Mouse (Mus musculus) kidney, postnatal 0 days (tissue): ENCODE results near the gene Syt6. TPM values are rescaled to one million over a fixed set of nuclear protein-coding genes. Genes with fewer than 3 reads are reported as not detected.

Experiments used
- ATAC-seq: fragments of 200-750 bp; cut with Nextera tagmentation; replicated peaks from 2 replicates; pipeline ENCODE4 v1.8.0; 2017; ENCODE audit warnings: low read depth, moderate number of reproducible peaks, moderate TSS enrichment, moderate library complexity; ENCODE audit not compliant: low FRiP score
- DNase-seq: peaks from one replicate; pipeline ENCODE4 v3.0.0-alpha.2; 2016; ENCODE audit warnings: low spot score
- H3K27ac ChIP-seq: fragments of 300-500 bp; sonication (generic); 2 replicates; pipeline ENCODE4 v1.5.1; 2014; ENCODE audit warnings: mild to moderate bottlenecking
- H3K27me3 ChIP-seq: fragments of 300-500 bp; sonication (generic); 2 replicates; pipeline ENCODE4 v1.6.1; 2014; ENCODE audit warnings: low read length, mixed read lengths; ENCODE audit not compliant: insufficient read depth
- H3K36me3 ChIP-seq: fragments of 300-500 bp; sonication (generic); 2 replicates; pipeline ENCODE4 v1.6.1; 2014; ENCODE audit warnings: low read length, mixed read lengths; ENCODE audit not compliant: insufficient read depth
- H3K4me1 ChIP-seq: fragments of 300-500 bp; sonication (generic); replicated peaks from 2 replicates; pipeline ENCODE4 v1.6.1; 2014; ENCODE audit warnings: antibody characterized with exemption, low read length, mixed read lengths; ENCODE audit not compliant: insufficient read depth
- H3K4me2 ChIP-seq: fragments of 300-500 bp; sonication (generic); 2 replicates; pipeline ENCODE4 v1.6.1; 2014; ENCODE audit warnings: mild to moderate bottlenecking, low read length, moderate library complexity, mixed read lengths
- H3K4me3 ChIP-seq: fragments of 300-500 bp; sonication (generic); replicated peaks from 2 replicates; pipeline ENCODE4 v1.5.1; 2014; ENCODE audit warnings: low read depth, low read length
- H3K9ac ChIP-seq: fragments of 300-500 bp; sonication (generic); 2 replicates; pipeline ENCODE4 v1.6.1; 2014; ENCODE audit warnings: low read depth, low read length
- H3K9me3 ChIP-seq: fragments of 300-500 bp; sonication (generic); replicated peaks from 2 replicates; pipeline ENCODE4 v1.6.1; 2016; ENCODE audit warnings: low read length, inconsistent platforms, mixed read lengths
- CTCF ChIP-seq: IDR thresholded peaks from 2 replicates; pipeline ENCODE4 v1.5.1; 2016; ENCODE audit warnings: antibody characterized with exemption, low read depth, mild to moderate bottlenecking, moderate library complexity
- WGBS: fragments of 180-500 bp; shearing (Covaris S2); extraction: QIAGEN DNeasy Blood & Tissue Kit; methylation state at CpG from one replicate; pipeline ENCODE4 v1.1.7; 2014; 5-methylcytosine and 5-hydroxymethylcytosine counted together
- polyA plus RNA-seq: library from polyadenylated mRNA; unstranded; fragments of >200 nt; fragmentation: Nextera tagmentation; extraction: Ambion mirVana; gene quantifications from 2 replicates; pipeline ENCODE4 v1.2.1, GENCODE M21; 2015

Gene Syt6
- polyA plus RNA-seq, 1 experiment from 2014 or later: 0.05 TPM

DNA sequence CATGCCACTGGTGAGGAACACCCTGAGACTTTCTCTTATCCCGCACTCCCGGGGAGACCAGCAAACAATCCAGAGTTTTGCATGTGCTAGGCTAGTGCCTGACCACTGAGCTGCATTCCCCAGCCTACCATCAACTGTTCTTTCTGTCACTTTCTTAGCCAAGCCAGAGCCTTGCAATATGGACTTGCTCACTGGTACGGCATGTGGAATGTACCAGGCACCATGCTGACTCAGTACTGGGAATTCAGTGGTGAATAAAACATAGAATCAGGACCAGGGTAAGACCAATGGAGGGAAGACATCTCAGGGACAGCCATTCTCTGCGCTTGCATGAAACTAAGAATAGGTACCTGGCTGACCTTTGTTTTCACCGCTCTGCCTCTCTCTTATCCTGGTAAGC is 35.2 kb downstream of the Syt6 start:
- no peaks in the 10 kb centered on the region for H3K27me3 ChIP-seq
- no peak overlapping the region for H3K4me3 ChIP-seq
- H3K9ac ChIP-seq: no peak overlapping the region
- 94% methylated on average over 5 of the region's 5 CpGs for WGBS
- no peaks in the 10 kb centered on the region for H3K9me3 ChIP-seq
- H3K36me3 ChIP-seq: no peaks in the 10 kb centered on the region
- no peak overlapping the region for H3K4me2 ChIP-seq
- H3K4me1 ChIP-seq: no peaks in the 10 kb centered on the region
- no peak for TF ChIP-seq CTCF
- DNase-seq (no peak), ATAC-seq (no peak)
- no peak overlapping the region for H3K27ac ChIP-seq

DNA sequence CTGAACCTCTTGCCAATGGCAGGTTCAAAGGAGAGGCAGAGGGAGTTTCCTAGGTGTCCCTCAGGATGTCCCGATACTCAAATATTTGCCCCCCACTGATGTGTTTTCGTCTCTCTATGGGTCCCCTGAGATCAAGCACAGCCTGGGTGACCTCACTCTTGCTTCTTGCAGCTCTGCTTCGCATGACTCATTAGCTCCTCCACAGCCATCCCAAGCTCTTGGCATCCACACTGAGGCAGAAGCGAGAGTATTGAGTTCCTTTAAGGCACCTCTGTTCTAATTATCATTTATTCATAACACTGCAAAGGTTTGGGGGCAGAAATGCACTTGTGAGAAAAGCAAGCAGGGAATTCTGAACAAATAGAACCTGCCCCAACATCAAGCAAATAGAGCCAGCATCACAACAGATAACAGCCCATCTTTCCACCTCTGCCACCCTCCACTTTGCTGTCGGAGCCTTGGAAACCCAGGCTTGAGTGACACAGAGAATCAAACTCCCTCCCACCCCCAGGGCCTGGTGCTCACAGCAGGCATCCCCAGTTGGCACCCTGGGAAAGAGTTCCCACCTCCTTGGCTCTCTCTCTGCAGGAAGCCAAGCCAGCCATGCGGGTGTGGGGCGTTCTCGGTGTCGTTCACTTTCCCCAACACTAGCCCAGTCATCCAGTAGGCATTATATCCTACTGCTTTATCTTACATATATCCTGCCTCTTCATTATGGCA is 37.8 kb downstream of the Syt6 start:
- H3K4me2 ChIP-seq: no peak overlapping the region
- H3K9ac ChIP-seq: no peak overlapping the region
- H3K27ac ChIP-seq: no peak overlapping the region
- H3K27me3 ChIP-seq: no peaks in the 10 kb centered on the region
- DNase-seq (no peak), ATAC-seq (no peak)
- TF ChIP-seq CTCF: no peak
- 73% methylated on average over 9 of the region's 9 CpGs for WGBS
- no peaks in the 10 kb centered on the region for H3K36me3 ChIP-seq
- no peak overlapping the region for H3K4me3 ChIP-seq
- H3K9me3 ChIP-seq: no peaks in the 10 kb centered on the region
- no peaks in the 10 kb centered on the region for H3K4me1 ChIP-seq

DNA sequence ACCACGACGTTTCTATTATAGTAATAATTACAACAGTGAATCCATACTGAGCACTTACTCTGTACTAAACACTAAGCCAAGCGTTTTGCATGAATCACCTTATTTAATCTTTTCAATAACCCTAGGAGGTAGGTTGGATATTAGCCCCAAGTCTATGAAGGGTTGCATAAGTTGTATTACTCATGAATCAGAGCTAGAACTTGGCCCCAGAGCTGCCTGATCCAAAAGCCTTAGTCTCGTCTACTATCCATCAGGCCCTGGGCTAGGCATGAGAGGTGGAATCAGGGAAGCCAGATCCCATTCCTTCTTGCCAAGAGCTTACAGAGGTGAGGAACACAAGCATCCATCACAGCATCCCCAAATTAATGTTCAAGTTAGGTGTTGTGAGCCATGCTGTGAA is 40.6 kb downstream of the Syt6 start:
- DNase-seq (no peak), ATAC-seq (no peak)
- H3K9ac ChIP-seq: no peak overlapping the region
- no peaks in the 10 kb centered on the region for H3K9me3 ChIP-seq
- TF ChIP-seq CTCF: no peak
- H3K27ac ChIP-seq: no peak overlapping the region
- H3K4me1 ChIP-seq: no peaks in the 10 kb centered on the region
- no peaks in the 10 kb centered on the region for H3K36me3 ChIP-seq
- 89% methylated on average over 4 of the region's 4 CpGs for WGBS
- H3K4me2 ChIP-seq: no peak overlapping the region
- H3K4me3 ChIP-seq: no peak overlapping the region
- H3K27me3 ChIP-seq: no peaks in the 10 kb centered on the region

DNA sequence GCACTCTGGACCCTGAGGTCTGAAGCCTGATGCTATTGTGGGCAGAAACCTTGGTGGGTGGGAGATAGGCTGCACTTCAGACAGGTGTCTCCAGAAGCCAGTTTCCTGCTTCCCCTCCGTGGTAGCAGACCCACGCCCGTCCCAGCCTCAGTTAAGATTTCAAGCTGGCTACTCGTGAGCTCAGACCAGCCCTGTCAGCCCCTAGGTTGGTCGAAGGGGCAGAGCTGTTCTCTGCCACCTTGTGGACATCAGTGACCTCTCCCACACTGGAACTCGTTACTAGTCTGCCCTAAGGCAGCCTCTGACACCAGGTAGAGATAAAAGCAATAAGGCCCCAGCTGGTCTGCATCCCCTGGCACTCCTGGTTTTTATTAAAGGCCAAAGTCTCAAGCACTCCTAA is 42.0 kb downstream of the Syt6 start:
- DNase-seq: no peak
- peak; percentile 43; the same call in 1 of the 2 replicates for TF ChIP-seq CTCF
- Histone ChIP-seq H3K4me1 (no peaks in the 10 kb centered on the region), H3K36me3 (no peaks in the 10 kb centered on the region), H3K27me3 (no peaks in the 10 kb centered on the region), H3K4me3 (no peak overlapping the region), H3K9me3 (no peaks in the 10 kb centered on the region), H3K9ac (no peak overlapping the region), H3K4me2 (no peak overlapping the region), H3K27ac (no peak overlapping the region)
- WGBS: 35% methylated on average over 6 of the region's 6 CpGs
- no peak for ATAC-seq

DNA sequence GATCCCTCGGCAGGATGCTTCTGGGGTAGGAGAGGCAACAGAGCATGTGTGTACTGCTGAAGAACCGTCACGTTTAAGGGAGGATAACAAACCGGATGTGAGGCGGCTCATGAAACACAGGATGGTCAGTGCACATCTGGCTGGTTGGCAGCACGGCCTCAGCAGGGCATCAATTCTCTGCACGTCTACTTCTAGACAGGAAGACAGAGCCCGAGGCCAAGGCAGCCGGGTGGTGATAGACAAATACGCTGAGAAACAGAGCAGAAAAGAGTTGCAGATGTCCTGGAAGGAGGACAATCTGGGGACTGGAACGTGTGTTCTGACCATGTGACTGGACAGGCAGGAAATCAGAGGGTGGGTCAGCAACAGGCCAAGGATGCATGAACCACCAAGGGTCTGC is 45.1 kb downstream of the Syt6 start:
- no peaks in the 10 kb centered on the region for H3K36me3 ChIP-seq
- H3K4me1 ChIP-seq: 0 out of 2 replicates have a peak, but pooled peaks cover 3% of the 10 kb centered on the region
- H3K9ac ChIP-seq: no peak overlapping the region
- 58% methylated on average over 11 of the region's 11 CpGs for WGBS
- no peak overlapping the region for H3K4me3 ChIP-seq
- no peak overlapping the region for H3K4me2 ChIP-seq
- no peak for TF ChIP-seq CTCF
- no peaks in the 10 kb centered on the region for H3K27me3 ChIP-seq
- no peak overlapping the region for H3K27ac ChIP-seq
- DNase-seq (no peak), ATAC-seq (no peak)
- H3K9me3 ChIP-seq: no peaks in the 10 kb centered on the region

DNA sequence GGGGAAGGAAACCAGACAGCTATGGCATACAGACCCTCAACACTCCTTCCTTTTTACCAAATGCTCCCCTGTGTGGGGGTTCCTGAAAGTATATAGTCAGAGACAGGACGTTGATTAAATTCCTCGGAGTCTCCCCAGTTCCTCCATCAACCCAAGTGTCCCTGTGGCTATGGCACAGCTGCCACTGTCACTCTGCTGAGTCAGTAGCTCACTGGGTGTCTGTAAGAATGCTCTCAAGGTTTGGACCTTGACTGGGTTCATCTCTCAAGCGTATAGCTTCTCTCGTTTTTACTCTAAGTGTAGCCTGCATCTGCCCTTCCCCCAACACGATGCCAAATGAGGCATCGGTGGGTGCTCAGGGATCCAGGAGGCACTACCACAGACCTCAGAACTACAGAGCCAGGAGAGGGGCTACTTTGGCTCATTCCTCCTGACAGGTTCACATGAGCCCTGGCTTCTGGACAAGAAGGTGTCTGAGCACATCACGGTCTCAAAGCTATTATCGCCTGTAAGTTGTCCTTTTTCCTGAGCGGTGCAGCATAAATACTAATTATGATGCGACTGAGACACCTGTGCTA is 49.0 kb downstream of the Syt6 start:
- H3K27me3 ChIP-seq: no peaks in the 10 kb centered on the region
- H3K4me2 ChIP-seq: no peak overlapping the region
- no peaks in the 10 kb centered on the region for H3K36me3 ChIP-seq
- WGBS: 81% methylated on average over 10 of the region's 10 CpGs
- H3K27ac ChIP-seq: no peak overlapping the region
- no peak overlapping the region for H3K4me3 ChIP-seq
- no peaks in the 10 kb centered on the region for H3K9me3 ChIP-seq
- no peak for ATAC-seq
- TF ChIP-seq CTCF: no peak
- H3K9ac ChIP-seq: no peak overlapping the region
- no peak for DNase-seq
- 0 out of 2 replicates have a peak, but pooled peaks cover 3% of the 10 kb centered on the region for H3K4me1 ChIP-seq

DNA sequence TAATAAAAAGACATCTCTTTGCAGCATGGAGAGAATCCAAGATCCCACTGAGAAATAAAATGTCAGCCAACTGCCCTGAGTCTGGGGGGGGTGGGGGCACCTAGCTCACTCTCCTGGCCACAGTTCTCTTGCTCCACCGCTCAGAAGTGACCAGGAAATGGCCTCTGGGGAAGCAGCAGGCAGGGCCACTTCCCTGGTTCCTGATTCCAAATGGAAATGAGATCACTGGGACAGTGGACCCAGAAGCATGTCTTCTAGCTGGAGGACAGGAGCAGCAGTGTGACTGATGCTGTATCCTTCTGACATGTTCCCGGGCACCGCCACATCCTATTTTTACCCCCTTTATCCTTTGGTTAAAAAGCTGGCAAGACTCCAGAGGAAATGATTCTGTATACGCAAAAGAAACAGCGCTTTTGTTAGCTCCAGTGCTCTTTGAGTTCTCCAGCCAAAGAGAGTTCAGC is 49.6 kb downstream of the Syt6 start:
- no peak for TF ChIP-seq CTCF
- WGBS: 19% methylated on average over 5 of the region's 5 CpGs
- Histone ChIP-seq H3K36me3 (no peaks in the 10 kb centered on the region), H3K27ac (no peak overlapping the region), H3K27me3 (no peaks in the 10 kb centered on the region), H3K9ac (no peak overlapping the region), H3K4me2 (no peak overlapping the region), H3K9me3 (no peaks in the 10 kb centered on the region), H3K4me1 (0 out of 2 replicates have a peak, but pooled peaks cover 3% of the 10 kb centered on the region), H3K4me3 (no peak overlapping the region)
- DNase-seq (no peak), ATAC-seq (no peak)
